Mouse (Mus musculus) layer of hippocampus, adult 2 months (tissue): ENCODE data around the gene Mark2. TPM values are rescaled to one million over a fixed set of nuclear protein-coding genes. Genes with fewer than 3 reads are reported as not detected.
A peak's percentile ranks its signal among the peaks of the same experiment; 100 is the strongest.

Source experiments
- DNase-seq, 2 experiments: peaks; one replicate each; pipeline ENCODE4 v3.0.0; 2022; ENCODE audit warnings: low spot score in 2 of 2
- H3K27ac ChIP-seq: fragments of 200-600 bp; 2 replicates; pipeline ENCODE4 v1.8.1; 2022
- H3K4me3 ChIP-seq: fragments of 200-600 bp; 2 replicates; pipeline ENCODE4 v1.8.1; 2022; ENCODE audit warnings: mild to moderate bottlenecking
- CTCF ChIP-seq: fragments of 200-600 bp; conservative IDR thresholded peaks from 2 replicates; pipeline ENCODE4 v1.8.1; 2022; ENCODE audit warnings: antibody characterized with exemption, mild to moderate bottlenecking, moderate library complexity
- total RNA-seq, 2 experiments: library from RNA; stranded (reverse); gene quantifications; 2 replicates each; pipeline ENCODE4 v1.2.3; 2021

Mark2 gene
- total RNA-seq, 2 experiments from 2014 or later = 119 to 127 TPM

DNA sequence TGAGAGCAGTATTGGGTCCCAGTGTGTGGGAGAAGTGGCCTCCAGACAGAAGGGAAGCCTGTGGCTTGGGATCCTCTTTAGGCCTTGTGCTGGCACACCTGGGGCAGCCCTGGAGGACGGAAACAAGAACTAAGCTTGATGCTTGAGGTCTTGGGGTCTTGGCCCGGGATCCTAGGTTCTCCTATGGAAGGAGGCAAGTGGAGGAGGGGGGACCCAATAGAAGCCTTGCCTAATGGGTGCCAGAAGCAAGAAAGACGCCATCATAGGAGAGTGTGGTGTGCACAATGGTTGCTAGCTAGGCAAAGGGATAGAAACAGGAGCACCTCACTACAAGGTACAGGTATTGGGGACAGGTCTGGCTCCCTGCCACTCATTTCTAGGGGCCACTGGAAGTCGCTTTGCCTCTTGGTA is 75.2 kb downstream of the Mark2 start:
- no peak for TF ChIP-seq CTCF
- Histone ChIP-seq H3K27ac (peak overlapping the region; percentile 93), H3K4me3 (no peak overlapping the region)
- DNase-seq = no peak

- no peak for DNase-seq
- Histone ChIP-seq H3K27ac (peak overlapping the region; percentile 93), H3K4me3 (no peak overlapping the region)
- TF ChIP-seq CTCF = no peak
These were observed 76.0 kb downstream of the Mark2 start for GRCm38 (mm10) chr19:7265478-7266191.

DNA sequence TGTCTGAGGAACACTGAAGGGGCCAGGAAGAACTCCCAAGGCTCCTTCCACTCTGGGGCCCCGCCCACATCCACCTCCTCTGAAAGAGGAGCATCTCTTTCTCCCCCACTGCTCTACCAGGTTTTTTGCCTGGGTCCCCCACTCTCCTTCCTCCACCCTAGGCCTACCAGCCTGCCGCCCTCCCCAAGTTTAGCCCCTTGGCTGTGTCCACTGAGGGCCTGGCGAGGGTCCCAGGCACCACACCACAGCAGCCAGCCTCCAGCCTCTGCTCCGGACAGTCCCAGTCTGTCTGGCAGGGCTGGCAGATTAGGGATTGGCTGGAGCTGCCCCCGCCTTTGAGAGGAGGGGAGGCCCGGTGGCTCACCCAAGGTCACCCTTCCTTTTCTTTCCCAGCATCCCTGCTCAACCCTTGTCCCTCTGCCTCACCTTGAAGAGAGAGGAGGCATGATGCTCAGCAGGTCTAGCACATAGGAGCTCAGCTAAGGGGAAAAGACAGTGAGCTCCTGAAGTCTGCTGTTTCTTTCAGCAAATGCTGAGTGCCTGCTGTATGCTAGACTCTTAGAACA is 76.8 kb downstream of the Mark2 start:
- no peak overlapping the region for H3K4me3 ChIP-seq

GRCm38 (mm10) chr19:7264088-7264765 is 77.4 kb downstream of the Mark2 start:
- no peak overlapping the region for H3K4me3 ChIP-seq
- TF ChIP-seq CTCF = peak; percentile 96
- peak in 1 of 2 experiments; percentile 80 for DNase-seq
- H3K27ac ChIP-seq = peak overlapping the region; percentile 93; the same call in 1 of the 2 replicates

More for the DNA sequence above, 76.8 kb downstream of the Mark2 start:
- TF ChIP-seq CTCF = no peak
- H3K27ac ChIP-seq = peak overlapping the region; percentile 93
- no peak for DNase-seq

DNA sequence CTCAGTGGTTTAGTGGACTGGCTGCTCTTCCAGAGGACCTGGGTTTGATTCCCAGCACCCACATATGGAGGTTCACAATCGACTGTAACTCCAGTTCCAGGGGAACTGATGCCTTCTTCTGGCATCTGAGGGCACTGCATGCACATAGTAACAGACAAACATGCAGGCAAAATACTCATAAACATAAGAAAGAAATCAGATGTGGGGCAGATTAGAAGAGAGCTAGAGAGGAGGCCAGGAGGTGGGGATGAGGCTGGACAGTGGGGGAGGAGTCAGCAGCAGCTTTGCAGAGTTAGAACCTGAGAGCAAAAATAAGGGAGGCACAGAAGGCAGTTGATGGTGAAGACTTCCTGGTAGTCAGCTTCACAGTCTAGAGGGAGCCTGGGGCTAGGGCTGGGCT is 79.1 kb downstream of the Mark2 start:
- no peak overlapping the region for H3K4me3 ChIP-seq
- TF ChIP-seq CTCF = no peak
- H3K27ac ChIP-seq = no peak overlapping the region
- DNase-seq = no peak

- no peak for DNase-seq
- H3K27ac ChIP-seq = no peak overlapping the region
- no peak overlapping the region for H3K4me3 ChIP-seq
- peak; percentile 25; the same call in 1 of the 2 replicates for TF ChIP-seq CTCF
These were observed 79.7 kb downstream of the Mark2 start for GRCm38 (mm10) chr19:7261964-7262363.

GRCm38 (mm10) chr19:7261476-7261875 is 80.2 kb downstream of the Mark2 start:
- Histone ChIP-seq H3K27ac (no peak overlapping the region), H3K4me3 (no peak overlapping the region)
- DNase-seq = no peak
- TF ChIP-seq CTCF = no peak

DNA sequence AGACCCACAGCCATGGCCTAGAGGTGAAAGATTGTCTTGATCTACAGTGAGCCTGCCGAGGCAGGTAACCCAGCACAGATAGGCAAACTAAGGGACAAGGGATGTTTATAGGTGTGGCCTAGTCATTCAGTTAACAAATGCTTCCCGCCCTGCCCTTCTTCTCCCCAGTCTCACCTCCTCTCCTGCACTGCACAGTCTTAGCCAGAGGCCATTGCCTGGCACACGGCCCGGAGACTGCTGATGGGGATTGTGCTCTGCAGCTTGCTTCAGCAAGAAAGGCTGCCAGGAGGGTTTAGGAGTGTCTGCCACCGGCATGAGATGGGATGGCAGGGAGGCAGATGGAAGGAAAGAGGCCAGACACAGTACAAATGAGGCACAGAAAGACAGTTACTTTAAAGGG is 83.8 kb downstream of the Mark2 start:
- no peak for DNase-seq
- Histone ChIP-seq H3K4me3 (no peak overlapping the region), H3K27ac (no peak overlapping the region)
- TF ChIP-seq CTCF = no peak

DNA sequence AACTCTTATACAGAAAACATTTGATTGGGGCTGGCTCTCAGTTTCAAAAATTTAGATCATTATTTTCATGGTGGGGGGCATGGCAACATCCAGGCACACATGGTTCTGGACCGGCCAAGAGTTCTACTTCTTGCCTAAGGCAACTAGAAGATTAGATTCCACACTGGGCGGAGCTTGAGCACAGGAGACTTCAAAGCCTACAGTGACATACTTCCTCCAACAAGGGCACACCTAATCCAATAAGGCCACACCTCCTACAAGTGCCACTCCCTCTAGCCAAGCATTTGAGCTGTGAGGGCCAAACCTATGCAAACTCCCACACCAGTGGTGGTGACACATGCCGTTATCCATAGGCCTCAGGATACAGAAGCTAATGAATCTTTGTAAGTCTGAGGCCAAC is 95.6 kb downstream of the Mark2 start:
- H3K27ac ChIP-seq = no peak overlapping the region
- H3K4me3 ChIP-seq = no peak overlapping the region
- no peak for DNase-seq
- no peak for TF ChIP-seq CTCF

GRCm38 (mm10) chr19:7240782-7241690 is 100.6 kb downstream of the Mark2 start, which contains the start of gene Naa40:
Naa40 (minus strand) TSS chr19:7241183.
- DNase-seq = peak; percentile 90 to 92
- peak within 1 kb of the TSS; percentile 88 for H3K27ac ChIP-seq
- no peak; the same call in 1 of the 2 replicates for TF ChIP-seq CTCF
- peak within 1 kb of the TSS; percentile 65 for H3K4me3 ChIP-seq

- Histone ChIP-seq H3K4me3 (peak overlapping the region; percentile 65), H3K27ac (peak overlapping the region; percentile 88)
- no peak for DNase-seq
- TF ChIP-seq CTCF = no peak
These were observed 101.4 kb downstream of the Mark2 start for GRCm38 (mm10) chr19:7240291-7240690.

- TF ChIP-seq CTCF = no peak
- DNase-seq = no peak
- Histone ChIP-seq H3K27ac (peak overlapping the region; percentile 88; the same call in 1 of the 2 replicates), H3K4me3 (peak overlapping the region; percentile 65)
These were observed 102.1 kb downstream of the Mark2 start for GRCm38 (mm10) chr19:7239574-7239973.
